Mouse (Mus musculus): ENCODE data around the gene Ptprs.

GRCm38 (mm10) chr17:56474311-56474830 is 1.9 kb downstream of the Ptprs start:
- TF ChIP-seq CTCF (IDR thresholded peaks at IDR 0.05) (no peak), EP300 (IDR thresholded peaks at IDR 0.05; ENCODE audit: insufficient read depth, low read depth, low read length) (no peak), POLR2A (IDR thresholded peaks at IDR 0.05; ENCODE audit: insufficient read depth, low read depth, low read length) (no peak)

Data from heart, adult 2 months (tissue).